Mouse (Mus musculus) layer of hippocampus, adult 9-10 months (tissue): ENCODE measurements around the gene Nfyb.

ENCODE experiments used
- DNase-seq: peaks from one replicate; pipeline ENCODE4 v3.0.0; 2022; ENCODE audit warnings: low spot score

The Nfyb gene

GRCm38 (mm10) chr10:82779831-82780230, 15.9 kb upstream of the Nfyb start:
- DNase-seq, result no peak

- DNase-seq, result no peak
These were observed 15.0 kb upstream of the Nfyb start for GRCm38 (mm10) chr10:82778791-82779549.

DNA sequence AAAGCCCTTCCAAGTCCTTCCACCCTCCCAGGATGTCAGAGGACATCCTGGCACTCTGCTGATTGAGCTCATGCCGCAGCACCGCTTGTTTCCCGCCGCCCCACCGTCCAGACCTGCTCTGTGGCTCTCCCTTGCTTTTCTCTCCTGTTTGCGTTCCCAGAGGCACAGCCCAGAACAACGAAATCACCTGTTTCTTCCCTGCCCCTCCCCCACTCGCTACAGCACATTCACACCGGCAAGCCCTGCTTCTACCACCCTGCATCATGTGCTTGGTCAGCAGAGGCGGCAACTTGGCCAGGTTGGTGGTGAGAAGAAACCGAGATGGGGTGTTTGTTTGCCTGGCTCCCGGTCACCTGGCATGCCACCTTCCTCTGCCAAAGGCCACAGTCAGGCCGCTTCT, 13.9 kb upstream of the Nfyb start:
- DNase-seq, result no peak

DNA sequence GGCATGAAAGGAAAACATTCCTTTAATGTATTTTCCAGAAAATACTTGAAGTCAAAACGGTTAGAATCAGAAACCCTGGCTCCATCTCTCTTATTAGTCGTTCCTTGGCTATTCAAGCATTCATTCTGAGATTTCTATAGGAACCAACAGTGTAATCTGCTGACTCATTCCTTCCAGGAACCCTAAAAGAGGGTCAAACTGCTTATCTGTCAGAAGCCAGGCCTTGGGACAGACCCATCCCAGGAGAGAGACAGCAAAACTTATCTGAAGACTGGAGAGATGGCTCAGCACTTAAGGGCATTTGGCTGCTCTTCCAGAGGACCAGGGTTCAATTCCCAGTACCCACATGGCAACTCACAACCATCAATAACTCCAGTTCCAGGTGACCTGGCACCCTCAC, 13.1 kb upstream of the Nfyb start:
- DNase-seq, result no peak

DNA sequence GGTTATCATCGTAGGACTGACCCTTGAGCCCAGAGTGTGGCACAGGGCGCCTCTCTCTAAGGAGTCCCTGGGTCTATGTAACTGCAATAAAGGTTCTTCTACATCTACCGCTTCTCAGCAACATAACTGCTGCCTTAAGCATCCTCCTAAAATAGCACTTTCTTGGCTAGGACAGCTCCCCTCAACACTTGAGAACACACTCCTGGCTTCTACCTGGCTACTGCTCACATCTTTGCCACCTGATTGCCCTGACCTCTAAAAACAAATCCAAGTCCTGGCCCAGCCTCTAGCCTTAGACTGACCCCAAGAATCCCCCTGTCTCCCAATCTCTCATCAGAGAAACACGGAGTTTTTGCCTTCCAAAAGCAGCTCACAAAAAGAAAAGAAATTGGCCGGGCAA, 10.9 kb upstream of the Nfyb start:
- no peak for DNase-seq

DNA sequence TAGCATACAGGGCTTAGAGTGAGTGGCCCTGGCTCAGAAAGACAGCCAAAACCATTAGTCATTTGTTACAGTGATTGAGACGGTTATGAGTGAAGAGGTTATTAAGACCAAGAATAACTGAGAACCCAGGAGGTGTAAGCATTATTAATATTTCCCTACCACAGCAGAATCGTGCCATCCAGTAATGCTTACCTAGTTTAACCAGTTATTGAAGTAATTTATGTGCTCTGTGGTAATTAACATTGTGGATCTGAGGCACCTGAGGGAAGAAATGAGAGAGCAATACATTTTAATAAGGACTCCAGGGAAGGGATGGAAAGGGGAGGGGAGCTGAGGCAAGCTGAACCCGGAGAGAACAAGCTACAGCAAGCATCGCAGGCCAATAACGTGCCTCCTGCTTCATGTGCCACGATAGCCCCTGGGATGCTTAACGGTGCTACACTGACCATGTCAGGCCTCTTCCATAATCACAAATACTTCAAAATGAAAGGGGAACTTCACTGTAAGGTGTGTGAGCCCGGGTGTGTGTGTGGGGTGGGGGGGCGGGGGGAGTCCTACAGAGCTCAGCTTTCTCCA, 7.7 kb upstream of the Nfyb start:
- no peak for DNase-seq

GRCm38 (mm10) chr10:82770713-82771112, 6.8 kb upstream of the Nfyb start:
- no peak for DNase-seq

DNA sequence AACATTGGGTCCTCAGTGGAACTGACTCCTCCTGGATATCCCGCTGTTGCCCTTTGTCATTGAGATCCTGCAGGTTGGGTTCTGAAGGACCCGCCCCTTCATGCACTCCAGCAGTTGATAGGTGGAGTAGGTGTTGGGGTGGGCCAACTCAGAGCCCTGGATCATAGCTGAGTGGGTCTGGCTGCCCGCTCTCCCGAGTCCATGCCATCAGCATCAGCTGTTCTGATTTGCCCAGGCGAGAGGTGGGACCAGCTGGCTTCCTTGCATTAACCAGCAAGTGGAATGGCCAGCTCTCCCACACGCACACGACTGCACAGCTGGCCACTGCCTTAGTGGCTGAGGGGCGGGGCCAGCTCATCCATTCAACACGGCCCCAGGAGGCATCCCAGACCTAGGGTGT, 5.0 kb upstream of the Nfyb start:
- no peak for DNase-seq

GRCm38 (mm10) chr10:82762756-82763681, 925 bp downstream of the Nfyb start:
- DNase-seq, result no peak

DNA sequence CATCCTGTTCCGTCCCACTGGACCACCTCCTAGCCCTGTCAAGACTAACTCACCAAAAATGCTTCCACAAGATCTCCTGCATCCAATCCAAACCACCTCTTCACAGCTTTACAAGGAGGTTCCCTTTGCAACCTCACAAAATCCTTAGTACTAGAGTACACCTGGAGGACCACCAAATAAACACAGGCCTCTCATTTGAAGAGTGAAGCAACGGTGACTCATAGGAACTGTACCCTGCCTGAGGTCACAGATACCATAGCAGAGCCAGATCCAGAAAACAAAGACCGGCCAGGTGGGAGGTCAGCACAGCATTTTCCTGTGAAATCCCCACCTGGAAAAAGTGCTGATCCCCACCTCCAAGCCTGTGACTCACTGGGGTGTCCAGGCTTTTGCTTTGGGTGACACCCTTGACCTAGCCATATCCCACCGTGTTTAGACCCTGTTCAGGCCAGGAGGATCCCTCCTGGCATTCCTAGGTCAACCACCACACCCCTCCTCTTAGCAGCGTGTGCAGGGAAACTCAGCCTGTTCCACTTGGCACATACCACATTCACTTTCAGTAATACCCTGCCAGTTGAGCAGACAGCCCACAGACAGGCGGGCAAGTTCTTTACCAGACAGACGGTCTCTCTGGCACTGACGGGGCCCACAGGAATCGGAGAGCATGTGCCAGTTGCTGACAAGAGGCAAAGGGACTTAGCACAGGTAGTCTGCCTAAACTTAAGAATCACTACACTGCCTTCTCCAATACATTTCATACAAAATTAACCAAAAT, 2.7 kb downstream of the Nfyb start:
- no peak for DNase-seq

- DNase-seq, result no peak
These were observed 4.2 kb downstream of the Nfyb start for GRCm38 (mm10) chr10:82759706-82760105.

DNA sequence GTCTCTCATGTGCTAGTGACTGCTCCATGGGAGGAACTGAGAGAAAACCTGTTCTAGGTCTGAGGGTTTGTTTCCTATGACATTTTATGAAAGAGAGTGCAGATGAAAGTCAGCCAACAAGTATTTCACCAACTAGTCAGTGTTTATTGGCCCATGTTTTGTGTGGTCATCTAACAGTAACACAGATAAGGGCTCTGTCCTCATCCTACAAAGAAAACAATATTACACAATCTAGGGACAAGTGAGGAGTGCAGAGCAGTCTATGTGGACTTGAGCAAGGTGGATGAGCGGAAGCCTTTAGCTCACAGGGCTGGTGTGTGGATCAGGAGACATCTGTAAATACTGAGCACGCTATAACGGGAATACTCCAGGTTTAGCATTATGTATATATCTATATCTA, 5.1 kb downstream of the Nfyb start:
- no peak for DNase-seq

DNA sequence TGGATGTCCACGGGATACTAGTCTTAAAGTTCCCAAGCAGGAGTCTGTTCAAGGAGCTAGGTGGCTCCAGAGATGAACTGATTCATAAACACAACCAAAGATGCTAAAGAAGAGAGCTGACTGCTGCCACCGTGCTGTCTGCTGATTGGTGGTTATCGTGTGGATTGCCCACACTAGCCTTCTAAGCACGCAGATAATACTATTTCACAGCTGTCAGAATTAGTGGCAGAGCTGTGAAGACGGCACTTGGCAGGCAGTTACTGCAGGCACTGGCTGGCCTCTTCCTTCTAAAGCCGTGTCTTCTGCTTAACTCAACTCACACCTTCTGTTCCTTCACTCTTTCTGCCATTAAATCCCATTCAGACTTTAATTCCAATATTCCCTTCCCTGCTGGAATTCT, 5.6 kb downstream of the Nfyb start:
- no peak for DNase-seq

GRCm38 (mm10) chr10:82757341-82757740, 6.6 kb downstream of the Nfyb start:
- DNase-seq, result no peak

DNA sequence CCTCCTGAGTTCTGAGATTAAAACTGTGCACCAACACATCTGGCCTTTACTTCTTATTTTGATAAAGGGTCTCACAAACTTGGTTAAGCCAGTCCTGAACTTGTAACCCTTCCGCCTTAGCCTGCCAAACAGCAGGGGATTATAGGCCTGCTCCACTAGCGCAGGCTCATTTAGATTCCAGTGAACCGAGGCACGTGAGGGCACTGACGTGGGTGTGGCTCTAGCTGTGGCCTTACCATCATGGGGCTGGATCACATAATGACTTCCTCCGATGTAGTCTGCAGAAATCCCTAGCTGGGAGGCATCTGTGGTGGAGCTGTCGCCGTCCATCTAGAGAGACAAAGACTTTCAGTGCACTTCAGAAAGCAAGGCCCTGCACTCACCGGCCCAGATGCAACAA, 7.5 kb downstream of the Nfyb start:
- DNase-seq, result no peak

DNA sequence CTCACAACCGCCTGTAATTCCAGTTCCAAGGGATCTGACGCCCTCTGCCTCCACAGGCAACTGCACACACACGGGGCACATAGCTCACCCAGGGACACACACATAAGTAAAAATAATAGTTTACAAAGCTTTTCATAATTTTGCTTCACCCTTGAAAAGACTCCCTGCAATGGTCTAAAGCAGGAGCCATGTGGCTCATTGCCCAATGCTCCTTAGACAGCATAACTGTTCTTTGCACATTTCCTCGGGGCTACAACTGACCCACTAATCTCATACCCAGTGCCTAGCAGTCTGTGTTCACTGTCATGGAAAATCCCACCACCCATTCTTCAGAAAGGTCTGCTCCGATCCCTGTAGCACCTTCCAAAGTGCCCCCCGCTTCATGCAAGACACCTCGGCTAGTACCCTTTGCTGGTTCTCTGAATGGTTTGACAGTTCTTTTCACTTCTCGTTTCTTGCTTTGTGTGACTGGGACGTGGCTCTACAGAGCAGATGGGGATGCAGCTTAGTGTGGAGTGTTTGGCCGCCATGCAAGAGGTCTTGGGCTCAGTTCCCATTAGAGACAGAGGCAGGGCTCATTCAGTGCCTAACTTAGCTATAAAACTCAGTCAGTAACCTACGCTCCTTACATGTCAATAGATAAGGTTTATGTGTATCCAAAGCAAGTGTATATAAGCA, 8.6 kb downstream of the Nfyb start:
- DNase-seq, result no peak

DNA sequence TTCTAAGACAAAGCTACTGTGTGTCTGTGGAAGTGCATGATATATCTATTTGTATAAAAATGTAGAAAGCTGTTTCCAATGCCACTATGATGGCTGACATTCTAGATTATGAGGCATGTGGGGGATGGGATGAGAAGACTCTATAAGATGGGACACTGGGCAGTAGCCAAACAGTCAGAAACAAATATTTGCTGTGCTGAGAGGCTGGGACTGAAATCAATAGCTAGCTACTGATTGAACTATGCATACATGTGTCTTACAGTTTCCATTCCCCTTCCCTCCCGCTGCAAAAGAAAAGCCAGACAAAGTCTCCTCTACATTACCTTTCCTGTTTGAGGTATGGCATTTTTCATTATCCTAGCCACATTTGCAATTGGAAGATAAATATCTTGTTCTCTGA, 9.3 kb downstream of the Nfyb start:
- DNase-seq, result no peak

- DNase-seq, result no peak
These were observed 11.0 kb downstream of the Nfyb start for GRCm38 (mm10) chr10:82752921-82753320.

- DNase-seq, result no peak
These were observed 13.2 kb downstream of the Nfyb start for GRCm38 (mm10) chr10:82750778-82751177.

DNA sequence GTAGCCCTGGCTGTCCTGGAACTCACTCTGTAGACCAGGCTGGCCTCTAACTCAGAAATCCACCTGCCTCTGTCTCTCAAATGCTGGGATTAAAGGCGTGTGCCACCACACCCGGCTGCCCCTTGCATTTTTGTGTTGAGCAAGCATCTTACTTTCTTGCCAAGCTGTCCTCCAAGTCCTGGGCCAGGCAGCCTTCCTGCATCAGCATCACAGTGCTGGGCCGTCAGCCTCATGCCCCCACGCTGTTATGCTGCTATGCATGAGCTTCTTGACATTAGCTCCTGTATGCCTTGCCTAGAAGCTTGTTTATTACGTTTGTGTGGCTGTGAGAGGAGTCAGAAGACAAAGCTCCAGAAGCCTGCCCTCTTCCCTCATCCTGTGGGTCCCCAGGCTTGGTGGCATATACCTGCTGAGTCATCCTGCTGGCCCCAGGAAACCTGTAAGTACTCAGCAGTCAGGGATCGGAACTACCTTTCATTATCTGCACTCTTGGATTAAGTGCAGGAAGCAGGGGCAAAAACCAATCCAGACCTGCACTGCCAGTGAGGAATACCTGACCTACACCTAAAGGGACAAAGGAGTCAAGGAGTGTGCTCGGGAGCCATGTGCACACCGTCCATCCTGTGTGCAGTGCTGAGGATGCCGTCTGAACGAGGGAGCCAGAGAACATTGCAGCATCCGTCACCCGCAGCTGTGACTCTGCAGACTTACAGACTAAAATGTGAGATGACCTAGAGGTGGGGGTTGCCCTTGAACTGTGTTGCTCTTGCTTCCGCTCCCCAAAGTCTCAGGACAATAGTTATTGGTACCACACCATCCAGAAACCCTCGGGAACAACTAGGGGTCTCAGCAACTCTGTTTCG, 16.7 kb downstream of the Nfyb start:
- no peak for DNase-seq

DNA sequence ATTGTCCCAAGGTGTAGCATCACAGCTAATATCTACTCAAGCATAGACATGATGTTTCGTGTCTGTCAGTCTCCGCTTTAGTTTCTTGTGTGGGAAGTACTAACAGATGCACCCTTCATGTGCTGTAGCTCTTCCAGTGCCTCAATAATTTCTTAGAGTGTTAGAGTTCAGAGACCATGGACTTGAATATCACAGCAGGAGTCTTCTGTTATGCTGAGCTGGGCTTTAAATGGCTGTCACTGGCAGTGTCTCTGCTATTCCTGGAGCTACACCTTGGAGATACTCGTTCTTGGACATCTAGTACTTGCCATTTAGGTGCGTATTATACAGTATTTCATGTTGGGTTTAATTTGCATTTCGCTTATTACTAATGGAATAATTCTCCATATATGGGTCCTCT, 18.6 kb downstream of the Nfyb start:
- no peak for DNase-seq
